24 mouse cellular contexts compared by ENCODE assay signal in the genomic region with DNA sequence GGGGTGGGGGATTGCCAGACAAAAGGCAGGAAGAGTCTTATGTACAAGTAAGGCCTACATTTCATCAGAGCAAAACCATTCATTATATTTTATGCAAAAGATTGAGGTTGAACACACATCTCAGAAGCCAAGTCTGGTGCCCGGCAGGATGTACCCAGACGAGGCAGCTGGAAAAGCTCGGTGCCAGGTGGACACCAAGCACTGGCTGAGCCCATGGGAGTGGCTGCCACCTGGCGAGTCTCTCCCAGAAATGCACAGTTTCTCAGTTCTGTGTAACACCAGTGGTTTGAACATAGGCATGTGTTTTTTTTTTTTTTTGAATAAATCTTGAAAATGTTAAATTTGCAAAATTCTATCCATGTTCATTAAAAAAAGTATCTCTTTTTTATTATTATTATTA. TPM values are rescaled to one million over a fixed set of nuclear protein-coding genes. Genes with fewer than 3 reads are reported as not detected.
DNase-seq lines count a peak whose midpoint lies in the region; ATAC-seq and TF ChIP-seq lines count a peak whose summit lies in the region.
"Had no signal": no experiment of that assay in that cellular context is flagged by ENCODE, and none has a peak within 500 bp of the region (broad histone marks: within the 10 kb centered on the region; RNA-seq: fewer than 3 reads in every experiment).

No protein-coding gene starts in this region.

- no peak for ATAC-seq in intestine, postnatal 0 days
- ATAC-seq in intestine, embryonic 15.5 days, result no peak
- ATAC-seq: forebrain, embryonic 15.5 days; hindbrain, embryonic 16.5 days; intestine, embryonic 16.5 days; Patski had no signal

- no peaks in the 10 kb centered on the region for H3K27me3 ChIP-seq in cerebellum, adult 2 months (ENCODE audit: control insufficient read depth, insufficient read depth, low read length)
- H3K27me3 ChIP-seq in intestine, postnatal 0 days (replicated peaks; ENCODE audit: control insufficient read depth, insufficient read depth, low read length), result no peaks in the 10 kb centered on the region
- no peaks in the 10 kb centered on the region for H3K27me3 ChIP-seq in intestine, embryonic 15.5 days (replicated peaks)
- H3K27me3 ChIP-seq: embryonic facial prominence, embryonic 13.5 days; forebrain, embryonic 12.5 days; forebrain, embryonic 15.5 days; hindbrain, embryonic 13.5 days; Patski had no signal

- no peak overlapping the region for H3K9ac ChIP-seq in intestine, postnatal 0 days (ENCODE audit: low read depth, low read length)
- H3K9ac ChIP-seq in intestine, embryonic 15.5 days, result no peak overlapping the region
- H3K9ac ChIP-seq: embryonic facial prominence, embryonic 13.5 days; forebrain, embryonic 12.5 days; forebrain, embryonic 15.5 days; hindbrain, embryonic 13.5 days had no signal

- no peak for TF ChIP-seq POLR2A in cerebellum, adult 2 months (IDR thresholded peaks at IDR 0.05; ENCODE audit: borderline replicate concordance, insufficient read depth, low read length)

- peaks cover 41% of the 10 kb centered on the region for H3K36me3 ChIP-seq in intestine, postnatal 0 days (ENCODE audit: control insufficient read depth, insufficient read depth)
- peaks cover 23% of the 10 kb centered on the region for H3K36me3 ChIP-seq in intestine, embryonic 15.5 days
- H3K36me3 ChIP-seq: G1E had no signal

- no peak overlapping the region for H3K27ac ChIP-seq in cerebellum, adult 2 months (ENCODE audit: insufficient read depth, low read length)
- H3K27ac ChIP-seq in intestine, postnatal 0 days (ENCODE audit: low read depth, low read length), result no peak overlapping the region
- H3K27ac ChIP-seq in intestine, embryonic 15.5 days, result no peak overlapping the region
- H3K27ac ChIP-seq in left cerebral cortex, adult 2 months, result no peak overlapping the region
- H3K27ac ChIP-seq: embryonic facial prominence, embryonic 10.5 days; embryonic facial prominence, embryonic 13.5 days; forebrain, embryonic 12.5 days; forebrain, embryonic 15.5 days; hindbrain, embryonic 10.5 days; hindbrain, embryonic 13.5 days had no signal

- DNase-seq in cerebellum, adult 2 months, result no peak
- no peak for DNase-seq in cerebellum, adult 11 months
- no peak for DNase-seq in left cerebral cortex, adult 2 months (ENCODE audit: extremely low spot score in 1 of 2, low spot score in 2 of 2)
- no peak for DNase-seq in left cerebral cortex, postnatal 36 days (ENCODE audit: low spot score in 2 of 2)
- DNase-seq: adrenal gland, postnatal 10 days; adrenal gland, postnatal 36 days; cerebellum, adult 9-11 months; cerebellum, postnatal 36 days; embryo, embryonic 11 days; gastrocnemius, postnatal 36 days had no signal

- intact Hi-C loops in left cerebral cortex, adult 2 months (cut with DNase I), result no loop called here
- intact Hi-C loops in left cerebral cortex, postnatal 36 days (cut with DNase I), result no loop called here

- WGBS in cerebellum, adult 2 months, result 28% methylated on average over 4 of the region's 4 CpGs
- WGBS in intestine, postnatal 0 days, result 87% methylated on average over 4 of the region's 4 CpGs
- 87% methylated on average over 4 of the region's 4 CpGs for WGBS in intestine, embryonic 15.5 days

- no peak overlapping the region for H3K4me2 ChIP-seq in intestine, postnatal 0 days (replicated peaks; ENCODE audit: low read depth)
- H3K4me2 ChIP-seq in intestine, embryonic 15.5 days (replicated peaks), result no peak overlapping the region
- H3K4me2 ChIP-seq: embryonic facial prominence, embryonic 13.5 days; forebrain, embryonic 12.5 days; forebrain, embryonic 15.5 days; heart, embryonic 11.5 days; hindbrain, embryonic 13.5 days had no signal

- no peaks in the 10 kb centered on the region for H3K4me1 ChIP-seq in cerebellum, adult 2 months (ENCODE audit: control insufficient read depth, insufficient read depth, low read length)
- no peaks in the 10 kb centered on the region for H3K4me1 ChIP-seq in intestine, postnatal 0 days (replicated peaks; ENCODE audit: control insufficient read depth, insufficient read depth, low read length)
- no peaks in the 10 kb centered on the region for H3K4me1 ChIP-seq in intestine, embryonic 15.5 days (replicated peaks)
- H3K4me1 ChIP-seq: embryonic facial prominence, embryonic 10.5 days; embryonic facial prominence, embryonic 13.5 days; forebrain, embryonic 12.5 days; forebrain, embryonic 15.5 days; hindbrain, embryonic 10.5 days; hindbrain, embryonic 13.5 days had no signal

- no peak overlapping the region for H3K4me3 ChIP-seq in cerebellum, adult 2 months (replicated peaks; ENCODE audit: insufficient read depth, low read depth, low read length)
- no peak overlapping the region for H3K4me3 ChIP-seq in intestine, postnatal 0 days (ENCODE audit: low read depth, low read length)
- H3K4me3 ChIP-seq in intestine, embryonic 15.5 days (replicated peaks), result no peak overlapping the region
- no peak overlapping the region for H3K4me3 ChIP-seq in left cerebral cortex, adult 2 months
- H3K4me3 ChIP-seq: embryonic facial prominence, embryonic 10.5 days; embryonic facial prominence, embryonic 13.5 days; erythroblast, embryonic 14.5 days; forebrain, embryonic 12.5 days; forebrain, embryonic 15.5 days; hindbrain, embryonic 10.5 days; hindbrain, embryonic 13.5 days had no signal

- TF ChIP-seq CTCF in cerebellum, adult 2 months (IDR thresholded peaks at IDR 0.05; ENCODE audit: borderline replicate concordance, insufficient read depth, low read depth, low read length), result peak; percentile 2; the same call in 1 of the 2 replicates
- peak; percentile 25; the same call in 1 of the 2 replicates for TF ChIP-seq CTCF in intestine, postnatal 0 days (IDR thresholded peaks at IDR 0.05; ENCODE audit: low read depth)
- peak; percentile 9; the same call in 1 of the 2 replicates for TF ChIP-seq CTCF in left cerebral cortex, adult 2 months (IDR thresholded peaks at IDR 0.05)

- H3K9me3 ChIP-seq in intestine, postnatal 0 days (ENCODE audit: control insufficient read depth), result no peaks in the 10 kb centered on the region
- no peaks in the 10 kb centered on the region for H3K9me3 ChIP-seq in intestine, embryonic 15.5 days
- H3K9me3 ChIP-seq: embryonic facial prominence, embryonic 10.5 days; embryonic facial prominence, embryonic 13.5 days; forebrain, embryonic 12.5 days; forebrain, embryonic 15.5 days; hindbrain, embryonic 10.5 days; hindbrain, embryonic 13.5 days had no signal

RNA-seq across cellular contexts. Expression of a gene that starts 50.4 kb away (rescaled TPM):
- 5.4 and 6.5 TPM in 2 replicates for polyA plus RNA-seq in cerebellum, adult 2 months (2012; rRNA removed)
- polyA plus RNA-seq in intestine, postnatal 0 days (2015; fragmentation: Nextera tagmentation; extraction: Ambion mirVana), result 8.9 and 9.0 TPM in 2 replicates
- 10.9 and 11.4 TPM in 2 replicates for polyA plus RNA-seq in intestine, embryonic 15.5 days (2015; fragmentation: Nextera tagmentation; extraction: Ambion mirVana)
- total RNA-seq in left cerebral cortex, adult 2 months (2021), result 10 to 100 TPM; 21.1 to 30.0 TPM
- 10 to 100 TPM; 28.3 to 29.5 TPM for total RNA-seq in left cerebral cortex, postnatal 36 days (2021)
- total RNA-seq: G1E had no signal
- polyA plus RNA-seq: G1E had no signal
